Mouse (Mus musculus) forebrain, embryonic 12.5 days (tissue): ENCODE data around the gene Cacnb4. TPM values are rescaled to one million over a fixed set of nuclear protein-coding genes. Genes with fewer than 3 reads are reported as not detected.

Experiments used
- ATAC-seq: fragments of 200-750 bp; cut with Nextera tagmentation; 2 replicates; pipeline ENCODE4 v1.8.0; 2017; ENCODE audit warnings: moderate TSS enrichment; ENCODE audit not compliant: low FRiP score
- H3K27ac ChIP-seq: fragments of 300-500 bp; sonication (generic); 2 replicates; pipeline ENCODE4 v1.5.1; 2016; ENCODE audit warnings: mild to moderate bottlenecking
- H3K27me3 ChIP-seq: fragments of 300-500 bp; sonication (generic); 2 replicates; pipeline ENCODE4 v1.6.1; 2016; ENCODE audit warnings: mild to moderate bottlenecking
- H3K36me3 ChIP-seq: fragments of 300-500 bp; sonication (generic); replicated peaks from 2 replicates; pipeline ENCODE4 v1.6.1; 2016; ENCODE audit warnings: mild to moderate bottlenecking
- H3K4me1 ChIP-seq: fragments of 300-500 bp; sonication (generic); 2 replicates; pipeline ENCODE4 v1.6.1; 2016
- H3K4me2 ChIP-seq: fragments of 300-500 bp; sonication (generic); 2 replicates; pipeline ENCODE4 v1.6.1; 2016; ENCODE audit warnings: mild to moderate bottlenecking, moderate library complexity
- H3K4me3 ChIP-seq: fragments of 300-500 bp; sonication (generic); replicated peaks from 2 replicates; pipeline ENCODE4 v1.5.1; 2016; ENCODE audit warnings: mild to moderate bottlenecking
- H3K9ac ChIP-seq: fragments of 300-500 bp; sonication (generic); 2 replicates; pipeline ENCODE4 v1.6.1; 2016; ENCODE audit warnings: mild to moderate bottlenecking
- H3K9me3 ChIP-seq: fragments of 300-500 bp; sonication (generic); 2 replicates; pipeline ENCODE4 v1.6.1; 2016
- WGBS: fragments of 180-500 bp; shearing (Covaris S2); methylation state at CpG from one replicate; pipeline ENCODE4 v1.1.7; 2016; 5-methylcytosine and 5-hydroxymethylcytosine counted together
- polyA plus RNA-seq: library from polyadenylated mRNA; unstranded; fragments of >200 nt; fragmentation: Nextera tagmentation; extraction: Ambion mirVana; gene quantifications from 2 replicates; pipeline ENCODE4 v1.2.1, GENCODE M21; 2016

Gene Cacnb4
- polyA plus RNA-seq, 1 experiment from 2014 or later = 4.1 TPM

DNA sequence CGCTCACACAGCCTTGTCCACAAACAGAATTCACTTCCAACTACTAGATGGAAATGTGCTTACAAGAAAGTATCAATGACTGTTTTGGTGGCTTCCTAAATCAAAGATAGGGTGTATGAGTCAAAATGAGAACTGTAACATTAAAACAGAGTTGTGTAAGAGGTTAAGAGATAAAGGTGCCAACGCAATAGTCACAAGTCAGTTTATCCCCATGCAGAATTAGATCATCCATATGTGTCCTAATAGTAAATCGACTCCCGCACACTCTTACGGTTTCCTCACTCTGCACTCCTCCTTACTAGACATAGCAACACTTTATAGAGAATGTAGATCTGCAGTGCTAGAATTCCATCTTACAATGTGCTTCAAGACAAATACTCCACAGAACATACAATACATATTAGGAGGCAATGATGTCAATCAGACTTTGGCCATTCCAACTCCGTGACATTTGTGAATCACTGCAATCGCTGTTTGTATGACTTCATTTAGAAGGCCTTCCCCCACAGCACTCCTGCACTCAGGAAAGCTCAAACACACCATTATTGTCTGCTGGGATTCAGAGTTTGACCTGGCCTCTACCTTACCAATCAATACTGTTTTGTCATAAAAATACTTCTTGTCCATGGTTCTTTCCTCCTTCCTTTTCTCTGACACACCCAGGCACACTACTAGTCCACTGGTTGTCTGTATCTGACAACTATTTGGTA is 256.5 kb downstream of the Cacnb4 start:
- Histone ChIP-seq H3K4me3 (no peak overlapping the region), H3K9ac (no peak overlapping the region), H3K4me2 (no peak overlapping the region), H3K36me3 (peaks cover 21% of the 10 kb centered on the region), H3K27me3 (no peaks in the 10 kb centered on the region), H3K9me3 (peaks cover 15% of the 10 kb centered on the region; the same call in 1 of the 2 replicates), H3K27ac (no peak overlapping the region), H3K4me1 (peaks cover 26% of the 10 kb centered on the region)
- no peak for ATAC-seq
- WGBS = 93% methylated on average over 7 of the region's 7 CpGs

DNA sequence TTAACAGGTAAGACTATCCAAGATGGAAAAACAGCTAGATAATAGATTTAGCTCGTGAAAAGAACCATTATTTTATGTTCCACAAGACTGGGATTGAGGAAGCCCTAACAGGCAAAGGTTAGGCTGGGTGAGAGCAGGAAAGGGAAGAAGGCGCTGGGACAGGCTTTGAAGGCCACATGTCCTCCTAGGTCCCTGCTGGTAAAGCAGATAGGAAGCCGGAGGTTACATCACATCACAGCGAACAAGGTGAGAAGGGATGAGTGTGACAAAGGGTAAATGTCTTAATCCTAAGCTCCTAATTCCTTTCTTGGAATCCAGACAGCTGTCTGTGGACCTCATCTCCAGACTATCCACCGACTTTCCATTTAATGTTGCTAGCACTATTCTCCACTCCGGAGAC is 257.3 kb downstream of the Cacnb4 start:
- Histone ChIP-seq H3K27ac (no peak overlapping the region), H3K9me3 (peaks cover 15% of the 10 kb centered on the region; the same call in 1 of the 2 replicates), H3K9ac (no peak overlapping the region), H3K4me2 (no peak overlapping the region), H3K27me3 (no peaks in the 10 kb centered on the region), H3K4me3 (no peak overlapping the region), H3K36me3 (peaks cover 22% of the 10 kb centered on the region), H3K4me1 (peaks cover 26% of the 10 kb centered on the region)
- ATAC-seq = no peak
- 92% methylated on average over 6 of the region's 6 CpGs for WGBS

DNA sequence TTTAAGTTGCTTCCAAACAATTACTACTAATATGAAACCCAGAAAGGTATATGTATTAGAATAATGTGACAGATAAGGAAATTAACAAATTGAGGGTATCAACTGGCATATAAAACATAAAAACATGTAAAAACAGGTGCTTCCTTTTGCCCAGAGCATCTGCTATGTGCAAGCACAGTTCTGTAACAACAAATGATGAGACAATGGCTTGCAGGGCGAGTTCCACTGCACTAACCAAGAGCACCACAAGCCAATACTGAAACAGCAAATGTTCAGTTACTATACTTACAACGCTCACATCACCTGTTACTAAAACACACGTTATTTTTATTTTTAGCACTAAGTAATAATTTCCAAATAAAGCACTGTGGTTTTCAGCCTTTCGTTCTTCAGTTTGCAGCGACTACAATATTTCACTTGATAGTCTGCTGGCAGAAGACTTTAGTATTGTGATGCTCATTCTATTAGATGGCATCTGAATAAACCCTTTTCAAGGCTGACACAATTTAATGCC is 264.1 kb downstream of the Cacnb4 start:
- Histone ChIP-seq H3K27me3 (no peaks in the 10 kb centered on the region), H3K4me1 (no peaks in the 10 kb centered on the region), H3K4me3 (no peak overlapping the region), H3K36me3 (peaks cover 79% of the 10 kb centered on the region), H3K9me3 (peaks cover 42% of the 10 kb centered on the region), H3K9ac (no peak overlapping the region), H3K4me2 (no peak overlapping the region), H3K27ac (no peak overlapping the region)
- ATAC-seq = no peak
- WGBS = 96% methylated on average over 5 of the region's 5 CpGs

DNA sequence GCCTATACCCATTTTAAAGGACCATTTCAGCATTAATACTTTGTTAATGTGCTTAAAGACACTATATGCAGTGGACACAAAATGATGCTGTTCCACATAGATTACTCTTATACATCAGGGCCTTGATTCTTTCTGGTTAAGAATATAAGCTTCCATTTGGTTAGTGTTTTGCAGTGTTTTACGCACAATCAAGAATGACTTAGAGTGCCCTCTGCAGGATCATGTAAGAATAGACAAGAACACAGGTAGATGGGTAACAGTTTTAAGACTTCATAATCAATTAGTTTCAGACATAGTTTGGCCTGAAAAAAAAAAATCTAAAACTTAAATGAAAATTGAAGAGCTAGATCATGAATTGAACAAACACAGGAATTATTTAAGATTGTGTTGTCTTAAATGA is 270.2 kb downstream of the Cacnb4 start:
- H3K4me2 ChIP-seq = no peak overlapping the region
- no peak overlapping the region for H3K4me3 ChIP-seq
- H3K27ac ChIP-seq = no peak overlapping the region
- peaks cover 78% of the 10 kb centered on the region for H3K36me3 ChIP-seq
- H3K27me3 ChIP-seq = no peaks in the 10 kb centered on the region
- peaks cover 26% of the 10 kb centered on the region for H3K9me3 ChIP-seq
- 96% methylated on average over 1 of the region's 1 CpGs for WGBS
- H3K4me1 ChIP-seq = no peaks in the 10 kb centered on the region
- no peak overlapping the region for H3K9ac ChIP-seq
- ATAC-seq = no peak

DNA sequence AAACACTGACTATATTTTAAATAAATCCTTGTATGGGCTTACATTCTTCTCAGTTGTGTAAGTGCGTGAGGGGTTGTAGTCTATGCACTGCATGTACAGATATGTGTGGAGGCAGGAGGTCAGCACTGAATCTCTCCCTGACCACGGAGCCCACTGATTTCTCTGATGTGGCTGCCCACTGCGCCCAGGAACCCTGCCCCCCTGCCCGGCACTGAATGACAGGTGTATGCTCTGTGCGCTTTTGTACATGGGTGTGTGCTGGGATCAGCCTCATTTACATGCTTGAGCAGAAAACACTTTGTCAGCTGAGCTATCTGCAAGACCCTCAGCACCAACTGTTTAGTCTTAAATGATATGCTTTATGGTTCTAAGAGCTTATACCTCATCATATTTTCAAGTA is 271.4 kb downstream of the Cacnb4 start:
- Histone ChIP-seq H3K36me3 (peaks cover 68% of the 10 kb centered on the region), H3K4me3 (no peak overlapping the region), H3K9me3 (peaks cover 14% of the 10 kb centered on the region), H3K27me3 (no peaks in the 10 kb centered on the region), H3K4me1 (no peaks in the 10 kb centered on the region), H3K27ac (no peak overlapping the region), H3K9ac (no peak overlapping the region), H3K4me2 (no peak overlapping the region)
- ATAC-seq = no peak
- 95% methylated on average over 5 of the region's 5 CpGs for WGBS

DNA sequence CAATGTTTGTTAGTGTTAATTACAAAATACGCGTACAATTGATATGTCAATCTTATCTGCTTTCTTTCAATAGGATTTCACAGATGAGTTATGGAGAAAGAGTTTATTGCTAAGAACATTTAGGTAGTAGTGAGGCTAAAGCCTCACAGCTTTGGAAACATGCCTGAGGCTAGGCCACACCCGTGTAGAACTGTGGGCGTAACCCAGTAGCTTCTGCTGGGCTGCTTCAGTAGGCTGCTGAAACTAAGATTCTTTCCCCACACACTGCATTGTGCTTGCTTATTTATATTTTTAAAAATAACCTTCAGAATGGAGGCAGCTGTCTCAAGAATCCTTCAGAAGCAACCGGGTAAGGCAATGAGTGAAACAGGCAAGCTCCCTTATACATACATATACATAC is 282.1 kb downstream of the Cacnb4 start:
- no peaks in the 10 kb centered on the region for H3K27me3 ChIP-seq
- no peak overlapping the region for H3K4me2 ChIP-seq
- no peak overlapping the region for H3K27ac ChIP-seq
- no peak for ATAC-seq
- H3K4me1 ChIP-seq = no peaks in the 10 kb centered on the region
- 92% methylated on average over 5 of the region's 5 CpGs for WGBS
- H3K9ac ChIP-seq = no peak overlapping the region
- peaks cover 5% of the 10 kb centered on the region for H3K36me3 ChIP-seq
- no peaks in the 10 kb centered on the region for H3K9me3 ChIP-seq
- no peak overlapping the region for H3K4me3 ChIP-seq

DNA sequence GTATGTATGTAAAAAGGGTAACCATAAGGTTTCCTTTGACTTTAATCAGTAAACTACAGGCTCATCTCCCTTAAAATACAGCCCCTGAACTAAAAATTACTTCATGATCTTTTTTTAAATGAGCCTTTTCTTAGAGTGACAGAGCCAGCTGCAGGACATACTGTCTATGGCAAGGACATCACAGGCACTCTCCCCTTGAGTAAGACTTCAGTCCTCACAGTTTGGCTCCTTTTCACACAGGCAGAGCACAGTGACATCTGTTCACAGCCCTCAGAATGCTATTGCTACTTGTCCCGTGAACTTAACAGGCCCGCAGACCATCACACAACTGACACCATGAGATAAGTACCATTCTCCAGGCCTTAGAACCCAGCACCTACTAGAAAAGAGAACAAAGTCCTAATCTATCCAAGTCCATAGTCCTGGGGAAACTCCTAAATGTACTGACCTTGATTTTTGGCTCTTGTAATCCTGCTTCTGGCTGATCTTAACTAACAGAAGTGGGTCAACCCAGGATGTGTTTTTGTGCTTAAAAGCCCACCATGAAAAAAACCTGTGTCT is 286.1 kb downstream of the Cacnb4 start:
- Histone ChIP-seq H3K4me3 (no peak overlapping the region), H3K9ac (no peak overlapping the region), H3K27me3 (no peaks in the 10 kb centered on the region), H3K4me1 (no peaks in the 10 kb centered on the region), H3K27ac (no peak overlapping the region), H3K4me2 (no peak overlapping the region), H3K36me3 (no peaks in the 10 kb centered on the region), H3K9me3 (no peaks in the 10 kb centered on the region)
- WGBS = 81% methylated on average over 2 of the region's 2 CpGs
- ATAC-seq = no peak

DNA sequence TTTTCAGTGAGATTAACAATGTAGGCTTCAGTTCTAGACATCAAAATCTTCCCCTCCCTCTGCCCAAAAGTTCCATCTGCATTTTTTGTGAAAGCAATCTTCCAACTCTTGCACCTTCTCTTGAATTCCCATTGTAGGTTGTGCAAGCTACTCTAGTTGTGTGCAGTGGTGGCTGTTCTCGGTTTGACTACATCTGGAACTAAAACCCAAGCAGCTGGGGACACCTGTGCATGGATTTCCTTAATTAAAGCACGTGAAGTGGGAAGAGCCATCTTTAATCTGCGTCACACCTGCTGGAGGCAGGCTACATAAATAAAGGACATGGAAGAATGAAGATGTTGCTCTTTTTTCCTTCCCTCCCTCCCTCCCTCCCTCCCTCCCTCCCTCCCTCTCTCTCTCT is 286.7 kb downstream of the Cacnb4 start:
- WGBS = 72% methylated on average over 3 of the region's 3 CpGs

DNA sequence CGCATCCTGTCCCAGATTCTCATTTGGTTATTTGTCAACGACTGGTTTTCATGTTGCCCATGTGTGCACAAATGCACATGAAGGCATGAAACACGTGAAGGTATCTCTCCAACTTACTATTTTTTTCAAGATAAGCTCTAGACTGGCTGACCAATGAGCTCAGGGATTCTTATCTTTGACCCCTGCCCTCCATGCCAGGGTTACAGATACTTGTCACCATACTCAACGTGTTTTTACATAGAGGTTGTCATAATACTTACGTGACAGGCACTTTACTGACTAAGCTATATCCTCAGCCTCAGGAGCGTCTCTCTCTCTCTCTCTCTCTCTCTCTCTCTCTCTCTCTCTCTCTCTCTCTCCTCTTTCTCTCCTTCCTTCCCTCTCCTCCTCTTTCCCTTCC is 290.2 kb downstream of the Cacnb4 start:
- Histone ChIP-seq H3K27ac (no peak overlapping the region), H3K9ac (no peak overlapping the region), H3K4me3 (no peak overlapping the region), H3K27me3 (no peaks in the 10 kb centered on the region), H3K4me1 (no peaks in the 10 kb centered on the region), H3K4me2 (no peak overlapping the region), H3K9me3 (no peaks in the 10 kb centered on the region), H3K36me3 (no peaks in the 10 kb centered on the region)
- WGBS = 93% methylated on average over 6 of the region's 6 CpGs
- no peak for ATAC-seq

More for the DNA sequence above, 286.7 kb downstream of the Cacnb4 start:
- no peak for ATAC-seq
- H3K4me3 ChIP-seq = no peak overlapping the region
- H3K4me2 ChIP-seq = no peak overlapping the region
- no peaks in the 10 kb centered on the region for H3K4me1 ChIP-seq
- no peak overlapping the region for H3K9ac ChIP-seq
- no peaks in the 10 kb centered on the region for H3K9me3 ChIP-seq
- no peaks in the 10 kb centered on the region for H3K27me3 ChIP-seq
- no peak overlapping the region for H3K27ac ChIP-seq
- no peaks in the 10 kb centered on the region for H3K36me3 ChIP-seq

DNA sequence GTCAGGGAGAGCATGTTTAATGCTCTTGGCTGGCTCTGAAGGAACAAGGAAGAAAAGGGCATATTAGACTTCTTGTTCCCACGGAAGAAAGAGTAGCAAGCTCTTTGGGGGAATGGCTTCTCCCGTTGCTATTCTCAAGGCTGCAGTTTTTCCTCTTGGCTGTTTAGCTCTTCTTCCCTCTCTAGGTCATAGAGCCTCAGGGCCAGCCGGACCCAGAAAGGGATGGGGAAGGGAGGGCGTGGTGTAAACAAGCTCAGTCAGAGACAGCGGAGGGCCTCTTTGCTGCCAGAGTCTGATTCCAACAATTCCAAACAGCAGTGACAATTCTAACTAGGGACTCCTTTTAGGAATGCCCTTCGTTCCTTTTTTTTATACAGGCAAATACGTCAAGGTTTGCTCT is 290.6 kb downstream of the Cacnb4 start:
- no peaks in the 10 kb centered on the region for H3K36me3 ChIP-seq
- 76% methylated on average over 7 of the region's 7 CpGs for WGBS
- no peak overlapping the region for H3K27ac ChIP-seq
- no peak overlapping the region for H3K9ac ChIP-seq
- no peaks in the 10 kb centered on the region for H3K9me3 ChIP-seq
- no peaks in the 10 kb centered on the region for H3K4me1 ChIP-seq
- no peak overlapping the region for H3K4me2 ChIP-seq
- no peak overlapping the region for H3K4me3 ChIP-seq
- no peaks in the 10 kb centered on the region for H3K27me3 ChIP-seq
- no peak for ATAC-seq

DNA sequence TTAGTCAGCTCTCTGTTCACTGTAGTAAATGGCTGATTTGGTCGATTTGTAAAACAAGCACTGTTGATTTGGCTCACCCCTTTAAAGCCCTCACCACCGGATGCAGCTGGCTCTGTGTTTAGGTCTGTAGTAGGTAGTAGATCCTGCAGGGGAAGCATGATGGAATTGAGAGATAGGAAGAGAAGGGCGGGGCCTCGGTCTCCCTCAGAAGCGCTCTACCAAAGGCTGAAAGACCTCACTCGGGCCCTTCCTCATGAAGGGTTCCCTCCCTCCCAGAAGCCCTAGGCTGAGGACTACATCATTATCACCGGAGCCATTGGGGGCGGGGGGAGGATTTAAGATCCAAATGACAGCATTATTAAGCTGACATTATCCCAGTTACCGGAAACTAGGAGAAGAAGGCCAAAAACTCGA is 297.8 kb downstream of the Cacnb4 start:
- Histone ChIP-seq H3K9me3 (no peaks in the 10 kb centered on the region), H3K27ac (no peak overlapping the region), H3K9ac (no peak overlapping the region), H3K36me3 (no peaks in the 10 kb centered on the region), H3K4me3 (no peak overlapping the region), H3K4me2 (no peak overlapping the region), H3K27me3 (no peaks in the 10 kb centered on the region), H3K4me1 (no peaks in the 10 kb centered on the region)
- WGBS = 78% methylated on average over 10 of the region's 10 CpGs
- no peak for ATAC-seq

DNA sequence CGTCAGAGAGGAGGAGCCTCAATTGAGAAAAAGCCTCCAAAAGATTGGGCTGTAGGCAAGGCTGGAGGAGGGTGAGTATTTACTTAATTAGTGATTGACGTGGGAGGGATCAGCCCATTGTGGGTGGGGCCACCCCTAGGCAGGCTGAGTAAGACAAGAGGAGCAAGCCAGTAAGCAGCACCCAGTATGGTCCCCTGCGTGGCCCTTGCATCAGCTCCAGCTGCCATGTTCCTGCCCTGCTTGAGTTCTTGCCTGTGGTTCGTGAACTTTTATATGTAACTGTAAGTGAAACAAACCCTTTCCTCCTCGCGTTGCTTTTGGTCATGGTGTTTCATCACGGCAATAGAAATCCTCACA is 298.2 kb downstream of the Cacnb4 start, which contains the start of gene Neb:
Neb (minus strand) TSS at position 27 of the 357 bp plus-strand sequence.
- Histone ChIP-seq H3K36me3 (no peaks in the 10 kb centered on the region), H3K9ac (no peak within 1 kb of the TSS), H3K27ac (no peak within 1 kb of the TSS), H3K4me1 (no peaks in the 10 kb centered on the region), H3K4me2 (0 out of 2 replicates have a peak within 1 kb of the TSS, but pooled peaks have one; percentile 1), H3K27me3 (no peaks in the 10 kb centered on the region), H3K4me3 (no peak within 1 kb of the TSS), H3K9me3 (no peaks in the 10 kb centered on the region)
- no peak for ATAC-seq
- WGBS = 54% methylated on average over 7 of the region's 7 CpGs
